9 mouse cellular contexts compared by ENCODE assay signal in genomic region chr4:116819968-116820901, GRCm38 (mm10). TPM values are rescaled to one million over a fixed set of nuclear protein-coding genes. Genes with fewer than 3 reads are reported as not detected.
DNase-seq lines count a peak whose midpoint lies in the region; ATAC-seq lines count a peak whose summit lies in the region.
"Had no signal": no experiment of that assay in that cellular context is flagged by ENCODE, and none has a peak within 500 bp of the region (broad histone marks: within the 10 kb centered on the region; RNA-seq: fewer than 3 reads in every experiment).

No protein-coding gene starts in this region.

- 21% methylated on average over 32 of the region's 32 CpGs for WGBS in heart, embryonic 10.5 days
- WGBS in heart, embryonic 16.5 days = 28% methylated on average over 32 of the region's 32 CpGs
- WGBS in midbrain, embryonic 10.5 days = 23% methylated on average over 32 of the region's 32 CpGs

- H3K9me3 ChIP-seq in heart, embryonic 10.5 days = no peaks in the 10 kb centered on the region
- H3K9me3 ChIP-seq in heart, embryonic 16.5 days (replicated peaks; ENCODE audit: control insufficient read depth, low read length) = no peaks in the 10 kb centered on the region
- H3K9me3 ChIP-seq in midbrain, embryonic 10.5 days (replicated peaks) = no peaks in the 10 kb centered on the region
- H3K9me3 ChIP-seq: G1E had no signal

- H3K4me3 ChIP-seq in heart, embryonic 10.5 days = peak overlapping the region; percentile 71
- H3K4me3 ChIP-seq in heart, embryonic 16.5 days (ENCODE audit: low read length) = peak overlapping the region; percentile 67
- peak overlapping the region; percentile 55 for H3K4me3 ChIP-seq in midbrain, embryonic 10.5 days

- peak overlapping the region; percentile 99 for H3K4me2 ChIP-seq in heart, embryonic 16.5 days (ENCODE audit: low read depth, low read length)

- peaks cover 33% of the 10 kb centered on the region for H3K27me3 ChIP-seq in heart, embryonic 10.5 days (ENCODE audit: insufficient read depth, poor library complexity, severe bottlenecking)
- peaks cover 9% of the 10 kb centered on the region for H3K27me3 ChIP-seq in heart, embryonic 16.5 days (ENCODE audit: control insufficient read depth, insufficient read depth, low read length)
- H3K27me3 ChIP-seq in midbrain, embryonic 10.5 days (ENCODE audit: low read depth, poor library complexity, severe bottlenecking) = peaks cover 42% of the 10 kb centered on the region

- no peak for ATAC-seq in heart, embryonic 16.5 days (replicated peaks; ENCODE audit: extremely low read depth, insufficient read depth, low FRiP score)
- no peak for ATAC-seq in monocyte, adult 5-6 weeks (replicated peaks; ENCODE audit: insufficient number of reproducible peaks, low FRiP score, low TSS enrichment, poor library complexity, severe bottlenecking)

- no peak overlapping the region; the same call in none of the 2 replicates for H3K9ac ChIP-seq in heart, embryonic 16.5 days (ENCODE audit: low read length)

- H3K36me3 ChIP-seq in heart, embryonic 10.5 days = peaks cover 29% of the 10 kb centered on the region
- H3K36me3 ChIP-seq in heart, embryonic 16.5 days (ENCODE audit: control insufficient read depth, insufficient read depth) = no peaks in the 10 kb centered on the region
- peaks cover 33% of the 10 kb centered on the region for H3K36me3 ChIP-seq in midbrain, embryonic 10.5 days

- peak; percentile 69 for DNase-seq in heart, embryonic 10.5 days (ENCODE audit: low spot score)
- DNase-seq in heart, adult 18-20 months = no peak
- peak; percentile 53 for DNase-seq in ES-CJ7 (ENCODE audit: low read depth, low spot score)
- peak; percentile 19 for DNase-seq in midbrain, embryonic 10.5 days (ENCODE audit: low spot score)
- no peak for DNase-seq in urinary bladder, postnatal 14 days (ENCODE audit: low spot score)
- DNase-seq in left cerebral cortex, adult 9 months (ENCODE audit: low spot score in 2 of 2) = no peak

- H3K27ac ChIP-seq in heart, embryonic 10.5 days = peak overlapping the region; percentile 81; the same call in 1 of the 2 replicates
- no peak overlapping the region for H3K27ac ChIP-seq in heart, embryonic 16.5 days (ENCODE audit: low read length)
- H3K27ac ChIP-seq in midbrain, embryonic 10.5 days (replicated peaks) = no peak overlapping the region; the same call in 1 of the 2 replicates

- peaks cover 20% of the 10 kb centered on the region for H3K4me1 ChIP-seq in heart, embryonic 10.5 days
- H3K4me1 ChIP-seq in heart, embryonic 16.5 days (ENCODE audit: control insufficient read depth, insufficient read depth, low read length) = peaks cover 11% of the 10 kb centered on the region; the same call in 1 of the 2 replicates
- H3K4me1 ChIP-seq in midbrain, embryonic 10.5 days = peaks cover 33% of the 10 kb centered on the region

RNA-seq across cellular contexts. Expression of gene Hpdl, which starts 1.3 kb away (rescaled TPM):
- 0.73 and 1.3 TPM in 2 replicates for polyA plus RNA-seq in heart, embryonic 10.5 days (2016; fragmentation: Nextera tagmentation; extraction: Ambion mirVana)
- total RNA-seq in heart, adult 18-20 months (2021) = 1 to 10 TPM; 3.5 to 3.7 TPM
- 0.95 and 1.2 TPM in 2 replicates for polyA plus RNA-seq in heart, embryonic 16.5 days (2015; fragmentation: Nextera tagmentation; extraction: Ambion mirVana)
- polyA plus RNA-seq in midbrain, embryonic 10.5 days (2016; fragmentation: Nextera tagmentation; extraction: Ambion mirVana) = 1.0 and 1.2 TPM in 2 replicates
- total RNA-seq in monocyte, adult 5-6 weeks (2017) = not detected in 3 replicates
- total RNA-seq: G1E had no signal
- polyA plus RNA-seq: G1E had no signal

RNA-seq across cellular contexts. Expression of gene Mutyh, which starts 12.7 kb away (rescaled TPM):
- polyA plus RNA-seq in heart, embryonic 10.5 days (2016; fragmentation: Nextera tagmentation; extraction: Ambion mirVana) = 13.9 and 19.4 TPM in 2 replicates
- 1 to 10 TPM; 1.3 TPM for total RNA-seq in heart, adult 18-20 months (2021)
- 8.6 and 9.9 TPM in 2 replicates for polyA plus RNA-seq in heart, embryonic 16.5 days (2015; fragmentation: Nextera tagmentation; extraction: Ambion mirVana)
- 27.1 and 27.3 TPM in 2 replicates for polyA plus RNA-seq in midbrain, embryonic 10.5 days (2016; fragmentation: Nextera tagmentation; extraction: Ambion mirVana)
- total RNA-seq in monocyte, adult 5-6 weeks (2017) = 3.2 to 8.0 TPM (median 4.5 TPM) in 3 replicates

RNA-seq across cellular contexts. Expression of gene Toe1, which starts 12.8 kb away (rescaled TPM):
- polyA plus RNA-seq in heart, embryonic 10.5 days (2016; fragmentation: Nextera tagmentation; extraction: Ambion mirVana) = 24.5 and 29.4 TPM in 2 replicates
- total RNA-seq in heart, adult 18-20 months (2021) = 1 to 10 TPM; 5.5 to 7.3 TPM
- polyA plus RNA-seq in heart, embryonic 16.5 days (2015; fragmentation: Nextera tagmentation; extraction: Ambion mirVana) = 23.4 and 23.5 TPM in 2 replicates
- polyA plus RNA-seq in midbrain, embryonic 10.5 days (2016; fragmentation: Nextera tagmentation; extraction: Ambion mirVana) = 38.8 and 40.9 TPM in 2 replicates
- total RNA-seq in monocyte, adult 5-6 weeks (2017) = 32.9 to 53.5 TPM (median 37.8 TPM) in 3 replicates

RNA-seq across cellular contexts. Expression of gene Zswim5, which starts 56.9 kb away (rescaled TPM):
- 0.57 and 1.1 TPM in 2 replicates for polyA plus RNA-seq in heart, embryonic 10.5 days (2016; fragmentation: Nextera tagmentation; extraction: Ambion mirVana)
- total RNA-seq in heart, adult 18-20 months (2021) = 1 to 10 TPM in 1 of 2 experiments, under 1 TPM in 1; 0.98 to 1.0 TPM
- polyA plus RNA-seq in heart, embryonic 16.5 days (2015; fragmentation: Nextera tagmentation; extraction: Ambion mirVana) = 0.39 and 0.42 TPM in 2 replicates
- 5.7 and 7.4 TPM in 2 replicates for polyA plus RNA-seq in midbrain, embryonic 10.5 days (2016; fragmentation: Nextera tagmentation; extraction: Ambion mirVana)
- 0.10 to 0.19 TPM in 2 of 3 replicates, not detected in the other for total RNA-seq in monocyte, adult 5-6 weeks (2017)
- polyA plus RNA-seq: G1E had no signal

Comparison
In these comparisons a context has a peak if more than half of its experiments do, and no peak if none do; other contexts are left out.
1. DNase-seq: peak in heart, embryonic 10.5 days (single experiment), ES-CJ7 (single experiment) and midbrain, embryonic 10.5 days (single experiment); none in heart, adult 18-20 months (0 of 2), urinary bladder, postnatal 14 days (single experiment) and left cerebral cortex, adult 9 months (0 of 2).
2. Peak in every context shown above with its lines, with median percentiles within 50 percentile points of each other: H3K4me3 ChIP-seq.